Mouse (Mus musculus): ENCODE measurements around the gene Ucn3.

DNA sequence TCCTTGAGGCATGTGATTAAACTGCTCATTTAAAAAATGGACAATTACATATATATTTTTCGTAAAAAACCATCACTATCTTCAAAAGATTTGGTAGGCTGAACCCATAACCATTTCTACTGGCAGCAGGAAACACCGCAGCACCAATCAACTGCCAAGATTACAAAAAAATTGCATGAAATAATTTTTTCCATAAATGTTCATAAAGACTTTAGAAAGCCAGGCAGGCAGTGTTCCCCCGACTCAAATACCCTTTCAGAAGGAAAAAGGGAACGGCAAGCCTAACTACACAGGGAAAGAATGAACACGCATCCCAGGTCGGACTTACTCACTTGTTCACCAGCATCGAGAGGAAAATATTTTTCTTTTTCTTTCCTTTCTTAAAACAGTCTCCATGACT is 52.5 kb downstream of the Ucn3 start:
- TF ChIP-seq POLR2A (IDR thresholded peaks at IDR 0.05; ENCODE audit: borderline replicate concordance, extremely low read depth, low read depth, low read length), result no peak
- no peak for TF ChIP-seq CTCF (IDR thresholded peaks at IDR 0.05; ENCODE audit: insufficient read depth, low read length)
